Mouse (Mus musculus): ENCODE data around the gene Tspyl4.

DNA sequence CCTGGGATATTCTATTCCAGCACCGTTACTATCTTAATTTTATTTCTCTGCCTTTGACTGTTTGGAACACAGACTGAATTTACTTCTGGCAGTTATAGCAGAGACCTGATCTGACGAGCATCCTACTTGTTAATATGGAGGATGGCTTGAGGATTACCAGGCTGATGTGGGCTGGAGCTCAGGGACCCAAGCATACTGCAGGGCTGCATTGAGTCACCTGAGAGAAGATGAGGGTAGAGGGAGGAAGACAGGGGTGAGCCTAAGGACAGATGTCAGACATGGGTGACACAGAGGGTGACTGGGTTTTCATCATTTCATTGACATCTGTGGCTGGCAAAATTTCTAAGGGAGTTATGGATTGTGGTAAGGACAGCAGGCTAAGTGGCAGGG, 20.0 kb downstream of the Tspyl4 start:
- no peak for TF ChIP-seq POLR2A (IDR thresholded peaks at IDR 0.05; ENCODE audit: borderline replicate concordance, extremely low read depth, low read depth, low read length)
- no peak for TF ChIP-seq CTCF (IDR thresholded peaks at IDR 0.05; ENCODE audit: insufficient read depth, low read length)

Data from lung, adult 2 months (tissue).